Mouse (Mus musculus) CH12.LX (cell line): ENCODE data around the gene Srrt.

ENCODE experiments used
- CTCF ChIP-seq, 2 experiments: IDR thresholded peaks in 1 of 2; conservative IDR thresholded peaks in 1 of 2; 2 replicates each; pipeline ENCODE4 v1.5.1; 2011 to 2012; ENCODE audit warnings: low read depth in 2 of 2, low read length in 2 of 2, improper control_type of control experiment in 1 of 2, inconsistent platforms in 1 of 2, mild to moderate bottlenecking in 1 of 2, moderate library complexity in 1 of 2
- MAX ChIP-seq: IDR thresholded peaks from 2 replicates; pipeline ENCODE4 v1.6.1; 2011; ENCODE audit warnings: low read length, improper control_type of control experiment
- POLR2A ChIP-seq: IDR thresholded peaks from 2 replicates; pipeline ENCODE4 v1.6.1; 2011; ENCODE audit warnings: low read depth, mild to moderate bottlenecking, improper control_type of control experiment, low read length
- RAD21 ChIP-seq: IDR thresholded peaks from 2 replicates; pipeline ENCODE4 v1.6.1; 2011; ENCODE audit warnings: low read depth, mild to moderate bottlenecking, low read length, improper control_type of control experiment, moderate library complexity
- USF1 ChIP-seq: IDR thresholded peaks from 2 replicates; pipeline ENCODE4 v1.6.1; 2014; ENCODE audit warnings: low read depth, mild to moderate bottlenecking, inconsistent platforms, low read length, improper control_type of control experiment
- ZNF384 ChIP-seq: IDR thresholded peaks from 2 replicates; pipeline ENCODE4 v1.6.1; 2012; ENCODE audit warnings: low read depth, low read length, improper control_type of control experiment, inconsistent platforms

DNA sequence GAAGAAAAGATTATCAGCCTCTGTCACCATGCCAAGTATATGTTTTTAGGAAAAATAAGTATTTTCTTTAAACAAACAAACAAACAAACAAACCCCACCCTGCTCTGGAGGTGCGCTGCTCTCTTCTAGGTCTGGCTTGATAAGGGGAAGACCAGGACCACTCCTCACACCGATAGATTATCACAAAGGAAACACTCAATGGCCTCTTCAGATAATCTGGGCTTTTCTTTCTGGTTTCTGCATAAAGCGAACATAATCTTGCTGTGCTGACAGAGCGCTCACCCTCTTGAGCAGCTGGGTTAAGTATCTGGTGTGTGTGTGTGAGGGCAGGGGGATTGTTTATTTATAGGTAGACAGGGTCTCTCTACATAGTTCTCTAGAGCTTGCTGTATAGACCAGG lies 3.9 kb downstream of the Srrt start:
- TF ChIP-seq CTCF (conservative IDR thresholded peaks at IDR 0.05 in 1 of 2, IDR thresholded peaks at IDR 0.05 in 1 of 2; ENCODE audit: low read depth in 2 of 2, low read length in 2 of 2): no peak
- no peak for TF ChIP-seq POLR2A
- TF ChIP-seq MAX: no peak
- no peak for TF ChIP-seq ZNF384
- no peak for TF ChIP-seq USF1
- no peak for TF ChIP-seq RAD21
